Mouse (Mus musculus): Measurements from ENCODE around the gene Wipf2.

DNA sequence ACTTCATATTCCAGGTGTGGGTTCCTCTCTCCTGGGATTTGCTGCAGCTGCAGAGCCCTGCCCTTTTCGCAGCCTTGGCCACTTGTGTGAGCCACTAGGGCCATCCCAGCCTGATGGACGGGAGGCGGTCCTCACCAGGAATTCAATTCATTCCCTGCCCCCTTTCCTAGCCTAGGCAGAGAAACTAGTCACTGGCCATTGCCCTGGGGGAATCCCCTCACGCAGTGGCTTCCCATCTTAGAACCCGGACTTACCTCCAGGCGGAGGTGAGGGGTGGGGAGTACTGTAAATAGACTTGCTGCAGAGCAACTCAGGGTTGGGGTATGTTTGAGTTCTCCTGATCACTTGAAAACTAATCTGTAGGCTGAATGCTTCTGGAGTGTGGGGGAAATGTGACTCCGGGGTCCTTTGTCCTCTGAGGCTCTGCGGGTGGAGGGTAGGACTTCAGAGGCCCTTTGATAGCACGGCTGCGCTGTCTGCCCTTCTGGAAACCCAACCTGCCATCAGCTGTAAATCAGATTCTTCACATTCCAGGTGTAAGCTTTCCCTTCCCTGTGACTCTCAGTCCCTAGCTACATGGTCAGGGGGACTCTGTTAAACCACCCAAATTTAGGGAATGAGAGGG, 39.3 kb downstream of the Wipf2 start:
- TF ChIP-seq MAX (IDR thresholded peaks at IDR 0.05; ENCODE audit: low read length) (no peak), CTCF (conservative IDR thresholded peaks at IDR 0.05 in 1 of 2, IDR thresholded peaks at IDR 0.05 in 1 of 2; ENCODE audit: low read depth in 2 of 2, low read length in 2 of 2) (no peak), POLR2A (IDR thresholded peaks at IDR 0.05; ENCODE audit: low read depth, low read length) (no peak), MEF2A (IDR thresholded peaks at IDR 0.05; ENCODE audit: borderline replicate concordance, low read depth, low read length) (no peak)
